Comparison of ENCODE assay signal across 10 mouse cellular contexts in genomic region chr19:42425208-42425607, GRCm38 (mm10). TPM values are rescaled to one million over a fixed set of nuclear protein-coding genes. Genes with fewer than 3 reads are reported as not detected.
DNase-seq lines count a peak whose midpoint lies in the region; ATAC-seq and TF ChIP-seq lines count a peak whose summit lies in the region.
"Had no signal": no experiment of that assay in that cellular context is flagged by ENCODE, and none has a peak within 500 bp of the region (broad histone marks: within the 10 kb centered on the region; RNA-seq: fewer than 3 reads in every experiment).

No protein-coding gene starts in this region.

- peak; percentile 53 for ATAC-seq in granulocyte monocyte progenitor cell, adult 5-6 weeks (replicated peaks; ENCODE audit: poor library complexity, severe bottlenecking)
- no peak for ATAC-seq in inflammation-experienced regulatory T-cells, adult 6 months

- intact Hi-C loops in gastrocnemius, adult 2 months (cut with DNase I), result loop anchor here (5.0 kb wide), 1 partner anchor 108 kb away; no protein-coding TSS in a partner anchor

- DNase-seq in gastrocnemius, postnatal 10 days, result peak; percentile 16
- no peak for DNase-seq in gastrocnemius, adult 2 months
- DNase-seq in ovary, postnatal 36 days (ENCODE audit: low spot score), result peak; percentile 30
- DNase-seq in ovary, adult 18-20 months (ENCODE audit: low spot score), result no peak
- peak; percentile 39 for DNase-seq in yolk sac, embryonic 10.5 days (ENCODE audit: low spot score)
- DNase-seq in left cerebral cortex, adult 18-20 months (ENCODE audit: low spot score in 2 of 2), result no peak

- H3K4me3 ChIP-seq in gastrocnemius, adult 2 months, result no peak overlapping the region
- H3K4me3 ChIP-seq: erythroblast, embryonic 14.5 days; midbrain, embryonic 12.5 days had no signal

- no peak for TF ChIP-seq CTCF in gastrocnemius, adult 2 months (IDR thresholded peaks at IDR 0.05)

- no peak overlapping the region for H3K27ac ChIP-seq in gastrocnemius, adult 2 months
- H3K27ac ChIP-seq: midbrain, embryonic 12.5 days had no signal

RNA-seq across cellular contexts. Expression of gene Crtac1, which starts 6.4 kb away (rescaled TPM):
- under 1 TPM; 0.26 to 0.29 TPM for total RNA-seq in gastrocnemius, postnatal 10 days (2021)
- under 1 TPM in 1 of 2 experiments, not detected in 1; 0.17 TPM for total RNA-seq in gastrocnemius, adult 2 months (2021)
- total RNA-seq in granulocyte monocyte progenitor cell, adult 5-6 weeks (2014; fragmentation: Nextera tagmentation), result 0.17 TPM in 1 of 2 replicates, not detected in the other
- not detected in 2 replicates for total RNA-seq in granulocyte monocyte progenitor cell, adult 5-6 weeks (2017)
- total RNA-seq in left cerebral cortex, adult 18-20 months (2021), result 10 to 100 TPM; 61.1 to 68.7 TPM
- polyA plus RNA-seq in inflammation-experienced regulatory T-cells, adult 6 months (2017; shearing (Covaris generic)), result not detected
- polyA plus RNA-seq: erythroblast, embryonic 14.5 days had no signal

Comparison
In these comparisons a context has a peak if more than half of its experiments do, and no peak if none do; other contexts are left out.
1. DNase-seq: peak in gastrocnemius, postnatal 10 days (single experiment), ovary, postnatal 36 days (single experiment) and yolk sac, embryonic 10.5 days (single experiment); none in gastrocnemius, adult 2 months (single experiment), ovary, adult 18-20 months (single experiment) and left cerebral cortex, adult 18-20 months (0 of 2).
2. RNA of gene Crtac1, which starts 6.4 kb away (total RNA-seq): 61.1 to 68.7 TPM in left cerebral cortex, adult 18-20 months; 0.26 to 0.29 TPM in gastrocnemius, postnatal 10 days, 0.17 TPM in gastrocnemius, adult 2 months and 0.17 TPM in granulocyte monocyte progenitor cell, adult 5-6 weeks; every median in the first group is over 10 times any median in the second.